Mouse (Mus musculus): ENCODE measurements around the gene Acsbg1.

DNA sequence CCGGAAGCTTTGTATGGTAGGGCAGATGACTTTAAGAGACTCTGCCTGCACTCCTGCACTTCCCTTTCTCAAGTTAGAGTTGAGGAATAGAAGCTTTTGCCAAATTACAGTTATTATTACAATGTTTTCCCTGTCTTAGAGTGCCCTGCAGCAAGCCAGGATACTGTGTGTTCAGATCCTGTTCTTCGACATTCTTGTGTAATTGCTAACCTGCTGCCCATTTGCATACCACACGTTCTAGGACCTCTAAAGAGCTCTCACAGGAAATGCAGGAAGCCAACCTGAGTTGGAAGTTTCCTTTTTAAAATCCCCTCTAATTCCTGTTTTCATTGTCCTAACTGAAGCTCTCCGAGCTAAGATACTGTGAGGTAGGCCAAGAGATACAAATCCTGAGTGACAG is 94.7 kb downstream of the Acsbg1 start:
- no peak for TF ChIP-seq CTCF (IDR thresholded peaks at IDR 0.05; ENCODE audit: low read depth)
- TF ChIP-seq EP300 (IDR thresholded peaks at IDR 0.05; ENCODE audit: low read depth) = no peak

Measured in heart, postnatal 0 days (tissue).